Mouse (Mus musculus): ENCODE data around the gene Dtnb. TPM values are rescaled to one million over a fixed set of nuclear protein-coding genes. Genes with fewer than 3 reads are reported as not detected.

Dtnb gene
- polyA plus RNA-seq, 1 experiment = 10.0 TPM

GRCm38 (mm10) chr12:3547911-3548310 is 24.3 kb upstream of the Dtnb start:
- Histone ChIP-seq H3K4me3 (ENCODE audit: insufficient read depth, poor library complexity, severe bottlenecking) (no peak overlapping the region), H3K79me2 (ENCODE audit: control insufficient read depth, insufficient read depth) (no peaks in the 10 kb centered on the region), H3K79me3 (ENCODE audit: low read depth) (no peaks in the 10 kb centered on the region), H3ac (ENCODE audit: control insufficient read depth, insufficient read length, low read depth) (no peak overlapping the region), H3K36me3 (ENCODE audit: control insufficient read depth, insufficient read depth) (no peaks in the 10 kb centered on the region), H3K27me3 (ENCODE audit: control insufficient read depth, insufficient read depth, insufficient read length) (no peaks in the 10 kb centered on the region)
- TF ChIP-seq FOSL1 (IDR thresholded peaks at IDR 0.05; ENCODE audit: insufficient read depth, low read length, poor library complexity, severe bottlenecking) (no peak), MYOD1 (IDR thresholded peaks at IDR 0.05; ENCODE audit: control insufficient read depth, insufficient read length, low read depth) (no peak), MAX (IDR thresholded peaks at IDR 0.05) (no peak), CTCF (IDR thresholded peaks at IDR 0.05; ENCODE audit: control insufficient read depth, insufficient read depth, insufficient read length) (no peak)

- TF ChIP-seq USF1 (IDR thresholded peaks at IDR 0.05; ENCODE audit: low read depth) (no peak), CTCF (IDR thresholded peaks at IDR 0.05; ENCODE audit: control insufficient read depth, insufficient read depth, insufficient read length) (no peak), FOSL1 (IDR thresholded peaks at IDR 0.05; ENCODE audit: insufficient read depth, low read length, poor library complexity, severe bottlenecking) (no peak), MYOD1 (IDR thresholded peaks at IDR 0.05; ENCODE audit: control insufficient read depth, insufficient read length, low read depth) (no peak), MAX (IDR thresholded peaks at IDR 0.05) (no peak), MYOG (IDR thresholded peaks at IDR 0.05; ENCODE audit: control insufficient read depth, extremely low read depth, insufficient read length) (no peak), CEBPB (IDR thresholded peaks at IDR 0.05; ENCODE audit: low read depth) (no peak)
- Histone ChIP-seq H3K4me3 (ENCODE audit: insufficient read depth, poor library complexity, severe bottlenecking) (no peak overlapping the region), H3K36me3 (ENCODE audit: control insufficient read depth, insufficient read depth) (no peaks in the 10 kb centered on the region), H3ac (ENCODE audit: control insufficient read depth, insufficient read length, low read depth) (no peak overlapping the region), H3K79me2 (ENCODE audit: control insufficient read depth, insufficient read depth) (no peaks in the 10 kb centered on the region), H3K27me3 (ENCODE audit: control insufficient read depth, insufficient read depth, insufficient read length) (no peaks in the 10 kb centered on the region), H3K79me3 (ENCODE audit: low read depth) (no peaks in the 10 kb centered on the region)
These were observed 23.5 kb upstream of the Dtnb start for GRCm38 (mm10) chr12:3548582-3549211.

- Histone ChIP-seq H3ac (ENCODE audit: control insufficient read depth, insufficient read length, low read depth) (no peak overlapping the region), H3K27me3 (ENCODE audit: control insufficient read depth, insufficient read depth, insufficient read length) (no peaks in the 10 kb centered on the region), H3K79me3 (ENCODE audit: low read depth) (no peaks in the 10 kb centered on the region), H3K4me3 (ENCODE audit: insufficient read depth, poor library complexity, severe bottlenecking) (no peak overlapping the region), H3K36me3 (ENCODE audit: control insufficient read depth, insufficient read depth) (no peaks in the 10 kb centered on the region), H3K79me2 (ENCODE audit: control insufficient read depth, insufficient read depth) (no peaks in the 10 kb centered on the region)
- TF ChIP-seq CEBPB (IDR thresholded peaks at IDR 0.05; ENCODE audit: low read depth) = no peak
- TF ChIP-seq MYOG (IDR thresholded peaks at IDR 0.05; ENCODE audit: control insufficient read depth, extremely low read depth, insufficient read length) = no peak
- TF ChIP-seq USF1 (IDR thresholded peaks at IDR 0.05; ENCODE audit: low read depth) = no peak
- TF ChIP-seq MYOD1 (IDR thresholded peaks at IDR 0.05; ENCODE audit: control insufficient read depth, insufficient read length, low read depth) = no peak
- no peak for TF ChIP-seq MAX (IDR thresholded peaks at IDR 0.05)
- TF ChIP-seq FOSL1 (IDR thresholded peaks at IDR 0.05; ENCODE audit: insufficient read depth, low read length, poor library complexity, severe bottlenecking) = no peak
- no peak for TF ChIP-seq CTCF (IDR thresholded peaks at IDR 0.05; ENCODE audit: control insufficient read depth, insufficient read depth, insufficient read length)
These were observed 21.9 kb upstream of the Dtnb start for GRCm38 (mm10) chr12:3550280-3550679.

GRCm38 (mm10) chr12:3557414-3558319 is 14.5 kb upstream of the Dtnb start:
- H3K36me3 ChIP-seq (ENCODE audit: control insufficient read depth, insufficient read depth) = no peaks in the 10 kb centered on the region
- no peak overlapping the region for H3K4me3 ChIP-seq (ENCODE audit: insufficient read depth, poor library complexity, severe bottlenecking)
- H3K27me3 ChIP-seq (ENCODE audit: control insufficient read depth, insufficient read depth, insufficient read length) = no peaks in the 10 kb centered on the region
- no peak overlapping the region for H3ac ChIP-seq (ENCODE audit: control insufficient read depth, insufficient read length, low read depth)
- H3K79me3 ChIP-seq (ENCODE audit: low read depth) = no peaks in the 10 kb centered on the region
- TF ChIP-seq CEBPB (IDR thresholded peaks at IDR 0.05; ENCODE audit: low read depth) (no peak), MYOD1 (IDR thresholded peaks at IDR 0.05; ENCODE audit: control insufficient read depth, insufficient read length, low read depth) (no peak), FOSL1 (IDR thresholded peaks at IDR 0.05; ENCODE audit: insufficient read depth, low read length, poor library complexity, severe bottlenecking) (no peak), USF1 (IDR thresholded peaks at IDR 0.05; ENCODE audit: low read depth) (no peak), MAX (IDR thresholded peaks at IDR 0.05) (no peak)
- no peaks in the 10 kb centered on the region for H3K79me2 ChIP-seq (ENCODE audit: control insufficient read depth, insufficient read depth)

- Histone ChIP-seq H3K4me3 (ENCODE audit: insufficient read depth, poor library complexity, severe bottlenecking) (no peak overlapping the region), H3K79me3 (ENCODE audit: low read depth) (no peaks in the 10 kb centered on the region), H3K36me3 (ENCODE audit: control insufficient read depth, insufficient read depth) (no peaks in the 10 kb centered on the region), H3K27me3 (ENCODE audit: control insufficient read depth, insufficient read depth, insufficient read length) (no peaks in the 10 kb centered on the region), H3K79me2 (ENCODE audit: control insufficient read depth, insufficient read depth) (no peaks in the 10 kb centered on the region), H3ac (ENCODE audit: control insufficient read depth, insufficient read length, low read depth) (no peak overlapping the region)
- TF ChIP-seq CTCF (IDR thresholded peaks at IDR 0.05; ENCODE audit: control insufficient read depth, insufficient read depth, insufficient read length) = peak; percentile 5
- TF ChIP-seq MYOG (IDR thresholded peaks at IDR 0.05; ENCODE audit: control insufficient read depth, extremely low read depth, insufficient read length) = no peak
- TF ChIP-seq MAX (IDR thresholded peaks at IDR 0.05) = no peak
These were observed 11.6 kb upstream of the Dtnb start for GRCm38 (mm10) chr12:3560596-3560995.

Measured in C2C12 (cell line).